Mouse (Mus musculus) bone marrow macrophage, adult 2 months (primary cell): Measurements from ENCODE around the gene Ezh1.

Experiments
- CTCF ChIP-seq: IDR thresholded peaks from 2 replicates; pipeline ENCODE4 v1.5.1; 2012; ENCODE audit warnings: low read depth, mild to moderate bottlenecking, low read length, moderate library complexity
- POLR2A ChIP-seq: IDR thresholded peaks from 2 replicates; pipeline ENCODE4 v1.6.1; 2012; ENCODE audit warnings: mild to moderate bottlenecking, low read depth, low read length, borderline replicate concordance

GRCm38 (mm10) chr11:101162301-101162700, 64.0 kb downstream of the Ezh1 start:
- TF ChIP-seq CTCF (no peak), POLR2A (no peak)
